Mouse (Mus musculus): ENCODE measurements around the gene Btbd8. TPM values are rescaled to one million over a fixed set of nuclear protein-coding genes. Genes with fewer than 3 reads are reported as not detected.
A peak's percentile ranks its signal among the peaks of the same experiment; 100 is the strongest.

The Btbd8 gene
- polyA plus RNA-seq, 1 experiment from 2014 or later = 3.2 TPM

GRCm38 (mm10) chr5:107467098-107467497 lies 29.3 kb downstream of the Btbd8 start:
- no peak overlapping the region for H3K4me3 ChIP-seq

GRCm38 (mm10) chr5:107470600-107471329 lies 33.0 kb downstream of the Btbd8 start:
- Histone ChIP-seq H3K9me3 (no peaks in the 10 kb centered on the region), H3K27me3 (ENCODE audit: insufficient read depth, poor library complexity, severe bottlenecking) (no peaks in the 10 kb centered on the region), H3K36me3 (peaks cover 13% of the 10 kb centered on the region), H3K4me3 (no peak overlapping the region), H3K27ac (peak overlapping the region; percentile 25; the same call in 1 of the 2 replicates), H3K4me1 (peaks cover 21% of the 10 kb centered on the region)
- DNase-seq (ENCODE audit: low spot score) = peak; percentile 77
- WGBS = 35% methylated on average over 10 of the region's 10 CpGs

More at GRCm38 (mm10) chr5:107467098-107467497, 29.3 kb downstream of the Btbd8 start:
- Histone ChIP-seq H3K9me3 (no peaks in the 10 kb centered on the region), H3K27ac (peak overlapping the region; percentile 74), H3K4me1 (peaks cover 21% of the 10 kb centered on the region), H3K27me3 (ENCODE audit: insufficient read depth, poor library complexity, severe bottlenecking) (no peaks in the 10 kb centered on the region), H3K36me3 (no peaks in the 10 kb centered on the region)
- no peak for DNase-seq (ENCODE audit: low spot score)
- 64% methylated on average over 4 of the region's 4 CpGs for WGBS

GRCm38 (mm10) chr5:107480194-107480593 lies 42.4 kb downstream of the Btbd8 start:
- whole genome bisulfite sequencing = 83% methylated on average over 2 of the region's 2 CpGs
- Histone ChIP-seq H3K4me3 (no peak overlapping the region), H3K27ac (no peak overlapping the region), H3K36me3 (peaks cover 4% of the 10 kb centered on the region), H3K9me3 (no peaks in the 10 kb centered on the region), H3K27me3 (ENCODE audit: insufficient read depth, poor library complexity, severe bottlenecking) (no peaks in the 10 kb centered on the region), H3K4me1 (no peaks in the 10 kb centered on the region)
- no peak for DNase-seq (ENCODE audit: low spot score)

GRCm38 (mm10) chr5:107488996-107489395 lies 51.2 kb downstream of the Btbd8 start:
- H3K4me1 ChIP-seq = peaks cover 9% of the 10 kb centered on the region; the same call in 1 of the 2 replicates
- H3K27me3 ChIP-seq (ENCODE audit: insufficient read depth, poor library complexity, severe bottlenecking) = no peaks in the 10 kb centered on the region
- 70% methylated on average over 4 of the region's 4 CpGs for WGBS
- no peak overlapping the region for H3K27ac ChIP-seq
- H3K36me3 ChIP-seq = peaks cover 4% of the 10 kb centered on the region; the same call in 1 of the 2 replicates
- no peaks in the 10 kb centered on the region for H3K9me3 ChIP-seq
- H3K4me3 ChIP-seq = no peak overlapping the region
- DNase-seq (ENCODE audit: low spot score) = no peak

- WGBS = 81% methylated on average over 9 of the region's 9 CpGs
- no peak for DNase-seq (ENCODE audit: low spot score)
- no peaks in the 10 kb centered on the region for H3K9me3 ChIP-seq
These were observed 53.2 kb downstream of the Btbd8 start for GRCm38 (mm10) chr5:107491036-107491435.

DNA sequence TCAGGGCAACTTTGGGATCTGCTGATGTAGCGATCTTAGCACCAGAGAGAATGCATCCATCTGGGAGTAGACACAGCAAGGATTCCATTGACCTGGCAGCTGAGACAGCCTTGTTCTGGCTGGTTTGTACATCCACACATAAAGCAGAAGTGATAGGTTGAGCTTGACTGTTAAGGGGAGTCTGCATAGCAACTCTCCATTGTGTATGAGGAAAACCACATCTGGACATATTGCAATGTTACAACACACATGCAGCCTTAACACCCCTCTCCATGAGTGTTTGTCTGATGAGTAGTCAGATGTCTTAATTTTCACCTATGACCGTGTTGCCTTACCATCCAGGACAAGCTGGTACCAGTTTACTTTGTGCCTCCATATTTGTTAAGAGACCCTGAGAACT lies 54.7 kb downstream of the Btbd8 start:
- Histone ChIP-seq H3K36me3 (peaks cover 8% of the 10 kb centered on the region), H3K27me3 (ENCODE audit: insufficient read depth, poor library complexity, severe bottlenecking) (no peaks in the 10 kb centered on the region), H3K9me3 (no peaks in the 10 kb centered on the region), H3K4me3 (no peak overlapping the region), H3K4me1 (peaks cover 9% of the 10 kb centered on the region; the same call in 1 of the 2 replicates), H3K27ac (no peak overlapping the region)
- no peak for DNase-seq (ENCODE audit: low spot score)
- 82% methylated on average over 2 of the region's 2 CpGs for WGBS

More at GRCm38 (mm10) chr5:107491036-107491435, 53.2 kb downstream of the Btbd8 start:
- Histone ChIP-seq H3K27ac (no peak overlapping the region), H3K4me3 (no peak overlapping the region), H3K36me3 (peaks cover 8% of the 10 kb centered on the region), H3K4me1 (peaks cover 9% of the 10 kb centered on the region; the same call in 1 of the 2 replicates), H3K27me3 (ENCODE audit: insufficient read depth, poor library complexity, severe bottlenecking) (no peaks in the 10 kb centered on the region)

GRCm38 (mm10) chr5:107494759-107495158 lies 57.0 kb downstream of the Btbd8 start:
- Histone ChIP-seq H3K27ac (no peak overlapping the region), H3K4me1 (no peaks in the 10 kb centered on the region), H3K4me3 (no peak overlapping the region), H3K9me3 (no peaks in the 10 kb centered on the region), H3K27me3 (ENCODE audit: insufficient read depth, poor library complexity, severe bottlenecking) (no peaks in the 10 kb centered on the region), H3K36me3 (peaks cover 8% of the 10 kb centered on the region)
- DNase-seq (ENCODE audit: low spot score) = no peak
- WGBS = 88% methylated on average over 5 of the region's 5 CpGs

DNA sequence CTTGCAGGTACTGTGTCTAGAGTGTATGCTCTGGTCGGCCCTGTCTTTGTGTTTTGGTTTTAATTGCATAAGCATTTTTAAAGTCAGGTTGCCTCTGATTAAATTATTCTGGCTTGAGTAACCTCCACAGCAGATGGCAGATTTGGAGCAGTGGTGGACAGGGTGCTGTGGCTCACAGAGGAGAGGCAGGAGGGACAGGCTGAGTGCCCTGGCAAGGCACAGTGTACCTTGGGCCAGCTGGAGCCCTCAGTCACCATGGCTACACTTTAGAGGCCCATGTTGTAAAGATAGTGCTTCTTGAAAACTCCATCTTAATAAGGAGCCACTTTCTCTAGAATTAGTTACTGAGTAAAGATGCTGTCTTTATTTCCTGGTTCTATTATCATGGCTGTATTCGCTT lies 58.2 kb downstream of the Btbd8 start:
- no peak for DNase-seq (ENCODE audit: low spot score)
- no peaks in the 10 kb centered on the region for H3K9me3 ChIP-seq

GRCm38 (mm10) chr5:107497519-107498501 lies 60.0 kb downstream of the Btbd8 start:
- Histone ChIP-seq H3K4me3 (no peak overlapping the region), H3K9me3 (no peaks in the 10 kb centered on the region), H3K4me1 (no peaks in the 10 kb centered on the region), H3K27me3 (ENCODE audit: insufficient read depth, poor library complexity, severe bottlenecking) (no peaks in the 10 kb centered on the region), H3K27ac (no peak overlapping the region), H3K36me3 (peaks cover 4% of the 10 kb centered on the region)
- no peak for DNase-seq (ENCODE audit: low spot score)
- 81% methylated on average over 10 of the region's 10 CpGs for WGBS

More for the DNA sequence above, 58.2 kb downstream of the Btbd8 start:
- H3K4me1 ChIP-seq = no peaks in the 10 kb centered on the region
- no peak overlapping the region for H3K4me3 ChIP-seq
- H3K27me3 ChIP-seq (ENCODE audit: insufficient read depth, poor library complexity, severe bottlenecking) = no peaks in the 10 kb centered on the region
- no peak overlapping the region for H3K27ac ChIP-seq
- peaks cover 8% of the 10 kb centered on the region for H3K36me3 ChIP-seq
- WGBS = 76% methylated on average over 2 of the region's 2 CpGs

DNA sequence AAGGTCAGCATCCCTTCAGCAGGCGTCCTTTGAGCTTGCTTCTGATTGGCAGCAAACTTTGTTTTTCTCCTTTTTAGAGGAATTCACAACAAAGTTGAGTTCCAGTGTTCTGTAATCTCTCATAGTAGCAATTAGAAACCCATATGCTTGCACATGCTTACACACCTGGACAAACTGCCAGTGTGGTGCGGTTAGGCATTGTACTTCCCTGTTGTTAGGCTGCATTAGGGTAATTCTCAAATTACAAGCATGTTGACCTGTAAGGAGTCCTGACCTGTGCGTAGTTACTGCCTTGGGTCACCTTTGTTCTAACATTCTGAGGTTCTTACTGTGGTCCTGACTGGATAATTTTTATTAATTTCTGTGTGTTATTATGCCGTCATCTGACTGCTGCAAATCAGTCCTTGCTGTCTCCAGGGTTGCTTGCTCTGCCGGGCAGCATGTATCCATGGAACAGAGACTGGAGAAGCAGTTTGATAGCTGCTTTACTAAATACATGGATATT lies 61.1 kb downstream of the Btbd8 start:
- H3K27me3 ChIP-seq (ENCODE audit: insufficient read depth, poor library complexity, severe bottlenecking) = no peaks in the 10 kb centered on the region

DNA sequence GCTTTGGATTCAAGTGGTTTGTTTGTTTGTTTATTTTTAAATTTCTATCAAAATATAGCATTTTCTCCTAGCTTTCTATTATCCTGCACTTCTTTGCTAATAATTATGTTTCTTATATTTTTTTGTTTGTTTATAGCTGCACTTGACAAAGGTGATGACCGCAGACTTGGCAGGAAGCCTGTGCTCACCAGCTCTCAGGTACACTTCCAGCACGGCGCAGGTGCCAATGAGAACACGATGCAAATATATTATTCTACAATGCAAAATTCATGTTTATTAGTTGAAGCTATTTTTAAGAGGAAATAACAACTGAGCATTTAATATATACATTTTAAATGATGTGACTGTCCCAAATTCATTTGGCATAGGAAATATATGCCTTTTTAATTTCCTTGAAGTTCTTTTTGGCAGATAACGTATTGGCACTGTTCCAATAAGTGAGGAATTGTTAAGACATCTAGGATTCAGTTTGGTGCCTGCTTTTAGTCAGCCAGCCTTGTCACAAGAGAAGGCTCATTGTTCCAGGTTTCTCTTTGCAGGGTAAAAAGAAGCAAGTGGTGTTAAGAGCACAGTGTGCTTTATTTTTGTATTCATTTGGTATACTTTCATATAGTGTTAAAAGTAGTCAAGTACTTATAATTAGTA lies 62.2 kb downstream of the Btbd8 start:
- Histone ChIP-seq H3K27ac (no peak overlapping the region), H3K27me3 (ENCODE audit: insufficient read depth, poor library complexity, severe bottlenecking) (no peaks in the 10 kb centered on the region), H3K4me1 (no peaks in the 10 kb centered on the region), H3K36me3 (0 out of 2 replicates have a peak, but pooled peaks cover 7% of the 10 kb centered on the region), H3K9me3 (no peaks in the 10 kb centered on the region), H3K4me3 (no peak overlapping the region)
- DNase-seq (ENCODE audit: low spot score) = no peak
- 87% methylated on average over 5 of the region's 5 CpGs for WGBS

More for the DNA sequence above, 61.1 kb downstream of the Btbd8 start:
- Histone ChIP-seq H3K4me1 (no peaks in the 10 kb centered on the region), H3K4me3 (no peak overlapping the region), H3K27ac (no peak overlapping the region), H3K36me3 (peaks cover 8% of the 10 kb centered on the region), H3K9me3 (no peaks in the 10 kb centered on the region)
- no peak for DNase-seq (ENCODE audit: low spot score)
- 79% methylated on average over 5 of the region's 5 CpGs for WGBS

GRCm38 (mm10) chr5:107500741-107501140 lies 62.9 kb downstream of the Btbd8 start:
- Histone ChIP-seq H3K4me3 (no peak overlapping the region), H3K36me3 (0 out of 2 replicates have a peak, but pooled peaks cover 7% of the 10 kb centered on the region), H3K4me1 (no peaks in the 10 kb centered on the region), H3K27ac (no peak overlapping the region), H3K27me3 (ENCODE audit: insufficient read depth, poor library complexity, severe bottlenecking) (no peaks in the 10 kb centered on the region), H3K9me3 (no peaks in the 10 kb centered on the region)
- 91% methylated on average over 1 of the region's 1 CpGs for WGBS
- no peak for DNase-seq (ENCODE audit: low spot score)

All from heart, embryonic 10.5 days (tissue).